Mouse (Mus musculus) liver, embryonic 11.5 days (tissue): ENCODE measurements around the gene Hoxb7. TPM values are rescaled to one million over a fixed set of nuclear protein-coding genes. Genes with fewer than 3 reads are reported as not detected.

Source experiments
- ATAC-seq: fragments of 200-750 bp; cut with Nextera tagmentation; replicated peaks from 2 replicates; pipeline ENCODE4 v1.8.0; 2017; ENCODE audit warnings: moderate number of reproducible peaks, mild to moderate bottlenecking, moderate TSS enrichment, moderate library complexity; ENCODE audit not compliant: low FRiP score
- DNase-seq: peaks from one replicate; pipeline ENCODE4 v3.0.0-alpha.2; 2017; ENCODE audit warnings: low spot score
- H3K27ac ChIP-seq: fragments of 300-500 bp; sonication (generic); 2 replicates; pipeline ENCODE4 v1.5.1; 2014; ENCODE audit warnings: mild to moderate bottlenecking, low read depth, low read length, control low read depth
- H3K27me3 ChIP-seq: fragments of 300-500 bp; sonication (generic); replicated peaks from 2 replicates; pipeline ENCODE4 v1.6.1; 2014; ENCODE audit warnings: low read length, mixed read lengths; ENCODE audit not compliant: control insufficient read depth, insufficient read depth
- H3K36me3 ChIP-seq: fragments of 300-500 bp; sonication (generic); 2 replicates; pipeline ENCODE4 v1.6.1; 2014; ENCODE audit warnings: mild to moderate bottlenecking, low read length, moderate library complexity, mixed read lengths; ENCODE audit not compliant: control insufficient read depth, insufficient read depth
- H3K4me1 ChIP-seq: fragments of 300-500 bp; sonication (generic); replicated peaks from 2 replicates; pipeline ENCODE4 v1.6.1; 2014; ENCODE audit warnings: low read length, mixed read lengths; ENCODE audit not compliant: control insufficient read depth, insufficient read depth
- H3K4me2 ChIP-seq: fragments of 300-500 bp; sonication (generic); 2 replicates; pipeline ENCODE4 v1.6.1; 2014; ENCODE audit warnings: mild to moderate bottlenecking, control low read depth, moderate library complexity
- H3K4me3 ChIP-seq: fragments of 300-500 bp; sonication (generic); 2 replicates; pipeline ENCODE4 v1.5.1; 2014; ENCODE audit warnings: low read depth, low read length, control low read depth
- H3K9ac ChIP-seq: fragments of 300-500 bp; sonication (generic); 2 replicates; pipeline ENCODE4 v1.6.1; 2014; ENCODE audit warnings: low read depth, low read length, control low read depth
- H3K9me3 ChIP-seq: fragments of 300-500 bp; sonication (generic); 2 replicates; pipeline ENCODE4 v1.6.1; 2016; ENCODE audit warnings: low read length, inconsistent platforms, mixed read lengths; ENCODE audit not compliant: control insufficient read depth
- WGBS: fragments of 180-500 bp; shearing (Covaris S2); extraction: QIAGEN DNeasy Blood & Tissue Kit; methylation state at CpG from one replicate; pipeline ENCODE4 v1.1.7; 2014; 5-methylcytosine and 5-hydroxymethylcytosine counted together
- polyA plus RNA-seq: library from polyadenylated mRNA; unstranded; fragments of >200 nt; fragmentation: Nextera tagmentation; extraction: Ambion mirVana; gene quantifications from 2 replicates; pipeline ENCODE4 v1.2.1, GENCODE M21; 2014

The Hoxb7 gene
- polyA plus RNA-seq, 1 experiment from 2014 or later = 2.0 TPM

DNA sequence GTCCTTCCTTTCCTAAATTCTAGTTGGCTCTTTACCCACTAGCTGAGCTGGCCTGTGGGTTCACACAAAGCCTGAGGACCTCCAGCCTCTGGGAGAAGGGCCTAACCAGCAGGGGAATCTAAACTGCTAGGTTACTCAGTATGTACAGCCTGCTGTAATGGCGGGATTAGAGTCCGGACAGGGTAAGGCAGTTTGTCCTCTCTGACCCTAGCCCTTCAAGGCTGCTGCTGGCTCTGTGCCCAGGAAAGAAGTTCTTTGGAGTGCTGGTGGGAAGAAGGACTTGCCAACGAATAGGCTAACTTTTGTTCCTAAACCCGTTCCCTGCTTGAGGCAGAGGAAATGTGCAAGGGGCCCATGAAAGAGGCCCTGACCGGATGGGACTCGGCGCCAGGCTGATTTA lies 20.5 kb upstream of the Hoxb7 start:
- WGBS = 8% methylated on average over 7 of the region's 7 CpGs
- no peak overlapping the region for H3K4me3 ChIP-seq
- H3K9me3 ChIP-seq = no peaks in the 10 kb centered on the region
- no peak overlapping the region for H3K4me2 ChIP-seq
- no peak overlapping the region for H3K27ac ChIP-seq
- no peaks in the 10 kb centered on the region for H3K36me3 ChIP-seq
- peaks cover 98% of the 10 kb centered on the region for H3K27me3 ChIP-seq
- H3K4me1 ChIP-seq = 0 out of 2 replicates have a peak, but pooled peaks cover 2% of the 10 kb centered on the region
- DNase-seq (no peak), ATAC-seq (no peak)
- no peak overlapping the region for H3K9ac ChIP-seq

- DNase-seq (no peak), ATAC-seq (no peak)
- Histone ChIP-seq H3K4me2 (no peak overlapping the region), H3K4me1 (peaks cover 6% of the 10 kb centered on the region; the same call in 1 of the 2 replicates), H3K4me3 (no peak overlapping the region), H3K9ac (no peak overlapping the region), H3K27me3 (peaks cover 98% of the 10 kb centered on the region), H3K27ac (no peak overlapping the region), H3K36me3 (no peaks in the 10 kb centered on the region), H3K9me3 (no peaks in the 10 kb centered on the region)
- 27% methylated on average over 7 of the region's 7 CpGs for WGBS
These were observed 19.2 kb upstream of the Hoxb7 start for GRCm38 (mm10) chr11:96267021-96267920.

DNA sequence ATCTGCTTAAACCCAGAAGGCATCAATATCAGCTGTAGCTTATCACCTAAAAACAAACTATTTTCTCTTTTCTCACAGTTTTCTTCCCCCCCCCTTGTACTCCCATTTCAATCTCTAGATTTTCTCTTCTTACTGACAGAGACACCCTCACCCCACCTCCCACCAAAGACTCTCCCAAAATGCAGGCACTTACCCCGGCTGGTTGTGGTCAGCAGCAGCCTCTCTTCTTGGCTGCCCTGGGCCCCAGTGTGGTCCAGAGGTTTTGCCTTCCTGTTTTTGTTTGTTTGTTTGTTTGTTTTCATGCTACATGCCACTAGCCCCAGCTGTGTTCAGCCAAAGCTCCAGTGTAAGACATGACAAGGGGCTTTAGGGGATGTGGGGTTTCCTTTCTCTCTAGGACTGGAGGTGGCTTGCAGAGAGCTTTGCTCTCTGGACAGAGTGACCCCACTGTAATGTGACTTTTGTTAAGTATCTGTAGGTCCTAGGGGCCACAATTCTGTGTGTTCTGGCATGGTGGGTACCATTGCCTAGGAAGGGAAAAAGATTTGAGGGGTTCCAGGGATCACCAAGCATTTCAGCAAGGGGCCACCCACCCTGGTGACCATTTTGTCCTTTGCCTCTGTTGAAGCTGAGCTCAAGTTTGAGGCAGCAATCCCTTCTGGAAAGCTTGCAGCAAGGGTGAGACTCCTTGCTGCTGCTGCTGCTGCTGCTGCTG lies 18.2 kb upstream of the Hoxb7 start:
- Histone ChIP-seq H3K27me3 (peaks cover 98% of the 10 kb centered on the region), H3K4me2 (no peak overlapping the region), H3K4me1 (peaks cover 6% of the 10 kb centered on the region; the same call in 1 of the 2 replicates), H3K9ac (no peak overlapping the region), H3K27ac (no peak overlapping the region), H3K4me3 (no peak overlapping the region), H3K36me3 (no peaks in the 10 kb centered on the region), H3K9me3 (no peaks in the 10 kb centered on the region)
- ATAC-seq = no peak
- DNase-seq = no peak
- WGBS = 18% methylated on average over 1 of the region's 1 CpGs

DNA sequence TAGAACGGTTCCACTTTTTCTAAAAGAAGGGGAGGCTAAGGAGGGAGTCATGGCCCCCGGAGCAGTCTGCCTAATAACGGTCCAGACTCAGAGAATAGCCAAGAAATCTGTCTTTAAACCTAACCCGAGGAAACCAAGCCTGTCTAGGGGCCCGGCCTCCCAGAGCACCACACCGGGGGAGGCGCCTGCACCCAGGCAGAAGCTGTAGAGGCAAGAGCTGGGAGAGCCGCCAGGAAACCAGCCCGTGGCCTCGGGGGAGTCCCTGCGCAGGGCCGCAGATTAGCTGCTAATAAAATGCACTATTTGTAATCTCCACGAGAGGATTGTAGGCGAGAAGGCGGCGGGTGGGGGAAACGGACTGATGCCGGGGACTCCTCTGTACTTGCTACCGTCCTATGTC lies 16.6 kb upstream of the Hoxb7 start:
- Histone ChIP-seq H3K36me3 (no peaks in the 10 kb centered on the region), H3K4me1 (peaks cover 6% of the 10 kb centered on the region; the same call in 1 of the 2 replicates), H3K27me3 (peaks cover 98% of the 10 kb centered on the region), H3K9me3 (no peaks in the 10 kb centered on the region), H3K9ac (no peak overlapping the region), H3K4me3 (no peak overlapping the region), H3K4me2 (no peak overlapping the region), H3K27ac (no peak overlapping the region)
- ATAC-seq (no peak), DNase-seq (no peak)
- 1% methylated on average over 19 of the region's 19 CpGs for WGBS

- no peaks in the 10 kb centered on the region for H3K36me3 ChIP-seq
- 1% methylated on average over 40 of the region's 40 CpGs for WGBS
- peaks cover 6% of the 10 kb centered on the region; the same call in 1 of the 2 replicates for H3K4me1 ChIP-seq
- DNase-seq (no peak), ATAC-seq (no peak)
- peaks cover 98% of the 10 kb centered on the region for H3K27me3 ChIP-seq
- no peak within 1 kb of the TSS for H3K9ac ChIP-seq
- H3K4me3 ChIP-seq = peak within 1 kb of the TSS; percentile 28
- peak within 1 kb of the TSS; percentile 43 for H3K4me2 ChIP-seq
- H3K9me3 ChIP-seq = no peaks in the 10 kb centered on the region
- no peak within 1 kb of the TSS for H3K27ac ChIP-seq
These were observed 15.4 kb upstream of the Hoxb7 start, which contains the start of gene Hoxb9 for GRCm38 (mm10) chr11:96270996-96271540. Hoxb9 (plus strand) TSS chr11:96271457.

DNA sequence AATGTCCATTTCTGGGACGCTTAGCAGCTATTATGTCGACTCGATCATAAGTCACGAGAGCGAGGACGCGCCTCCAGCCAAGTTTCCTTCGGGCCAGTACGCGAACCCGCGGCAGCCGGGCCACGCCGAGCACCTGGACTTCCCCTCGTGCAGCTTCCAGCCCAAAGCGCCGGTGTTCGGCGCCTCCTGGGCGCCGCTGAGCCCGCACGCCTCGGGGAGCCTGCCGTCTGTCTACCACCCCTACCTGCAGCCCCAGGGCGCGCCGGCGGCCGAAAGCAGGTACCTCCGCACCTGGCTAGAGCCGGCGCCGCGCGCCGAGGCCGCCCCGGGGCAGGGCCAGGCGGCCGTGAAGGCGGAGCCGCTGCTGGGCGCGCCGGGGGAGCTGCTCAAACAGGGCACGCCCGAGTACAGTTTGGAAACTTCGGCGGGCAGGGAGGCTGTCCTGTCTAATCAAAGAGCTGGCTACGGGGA lies 14.8 kb upstream of the Hoxb7 start:
- no peak overlapping the region for H3K27ac ChIP-seq
- no peak overlapping the region for H3K9ac ChIP-seq
- WGBS = 2% methylated on average over 52 of the region's 52 CpGs
- ATAC-seq (no peak), DNase-seq (no peak)
- peak overlapping the region; percentile 28 for H3K4me3 ChIP-seq
- H3K4me1 ChIP-seq = peaks cover 6% of the 10 kb centered on the region; the same call in 1 of the 2 replicates
- peaks cover 98% of the 10 kb centered on the region for H3K27me3 ChIP-seq
- no peaks in the 10 kb centered on the region for H3K9me3 ChIP-seq
- H3K36me3 ChIP-seq = no peaks in the 10 kb centered on the region
- H3K4me2 ChIP-seq = peak overlapping the region; percentile 43

- DNase-seq (peak; percentile 46), ATAC-seq (no peak)
- Histone ChIP-seq H3K27ac (no peak overlapping the region), H3K4me1 (peaks cover 6% of the 10 kb centered on the region; the same call in 1 of the 2 replicates), H3K27me3 (peaks cover 98% of the 10 kb centered on the region), H3K4me3 (peak overlapping the region; percentile 10; the same call in 1 of the 2 replicates), H3K4me2 (peak overlapping the region; percentile 27; the same call in 1 of the 2 replicates), H3K9ac (no peak overlapping the region), H3K36me3 (no peaks in the 10 kb centered on the region), H3K9me3 (no peaks in the 10 kb centered on the region)
- under 1% methylated on average over 54 of the region's 58 CpGs for WGBS
These were observed 14.2 kb upstream of the Hoxb7 start for GRCm38 (mm10) chr11:96272024-96272921.

GRCm38 (mm10) chr11:96274428-96274827 lies 12.0 kb upstream of the Hoxb7 start:
- Histone ChIP-seq H3K4me3 (no peak overlapping the region), H3K4me1 (peaks cover 6% of the 10 kb centered on the region; the same call in 1 of the 2 replicates), H3K9ac (no peak overlapping the region), H3K27me3 (peaks cover 100% of the 10 kb centered on the region), H3K9me3 (no peaks in the 10 kb centered on the region), H3K36me3 (no peaks in the 10 kb centered on the region), H3K27ac (no peak overlapping the region), H3K4me2 (no peak overlapping the region)
- WGBS = 10% methylated on average over 10 of the region's 10 CpGs
- DNase-seq (no peak), ATAC-seq (no peak)
